Mouse (Mus musculus): ENCODE results near the gene 4933402N03Rik. TPM values are rescaled to one million over a fixed set of nuclear protein-coding genes. Genes with fewer than 3 reads are reported as not detected.

Gene 4933402N03Rik
- polyA plus RNA-seq, 1 experiment from 2014 or later, result not detected

DNA sequence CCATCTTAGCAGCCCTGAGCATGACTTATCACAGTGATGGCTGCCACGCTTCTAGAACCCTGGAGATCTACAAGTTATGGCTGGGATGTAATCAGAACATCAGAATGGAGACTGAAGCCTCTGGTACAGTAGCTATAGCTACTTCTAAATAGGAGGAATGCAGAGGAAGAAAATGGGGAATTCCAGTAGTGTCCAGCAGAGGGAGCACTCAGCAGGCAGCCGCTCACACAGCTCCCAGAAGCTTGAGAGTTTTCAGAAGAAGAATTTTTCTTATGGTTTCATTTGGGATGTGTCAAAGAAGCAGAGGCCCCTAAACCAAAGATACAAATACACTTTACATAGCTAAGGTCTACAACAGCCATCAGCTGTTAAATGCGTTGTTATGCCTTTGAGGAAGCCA lies 33.6 kb downstream of the 4933402N03Rik start:
- Histone ChIP-seq H3K27ac (no peak overlapping the region), H3K36me3 (ENCODE audit: inconsistent target) (no peaks in the 10 kb centered on the region), H3K4me3 (ENCODE audit: inconsistent target) (no peak overlapping the region), H3K79me2 (ENCODE audit: inconsistent target) (no peaks in the 10 kb centered on the region)
- 36% methylated on average over 3 of the region's 3 CpGs for whole genome bisulfite sequencing (ENCODE audit: missing documents)

Other genes starting within 250 kb of the 4933402N03Rik start
- 2.5 to 13.3 TPM (median 3.4 TPM) in 3 replicates for gene Htra1, start 210.2 kb downstream of the 4933402N03Rik start, polyA plus RNA-seq (2018)
- not detected in 3 replicates for gene Dmbt1, start 114.3 kb downstream of the 4933402N03Rik start, polyA plus RNA-seq (2018)
- not detected in 3 replicates for gene 5430419D17Rik, start 28.1 kb upstream of the 4933402N03Rik start, polyA plus RNA-seq (2018)
- gene Cuzd1, start 176.0 kb upstream of the 4933402N03Rik start, polyA plus RNA-seq (2018), result not detected in 3 replicates
- not detected in 3 replicates for gene Fam24b, start 183.2 kb upstream of the 4933402N03Rik start, polyA plus RNA-seq (2018)
- gene Fam24a, start 187.6 kb upstream of the 4933402N03Rik start, polyA plus RNA-seq (2018), result not detected in 3 replicates
- 2.7 to 8.3 TPM (median 8.1 TPM) in 3 replicates for gene 2310057M21Rik, start 216.4 kb upstream of the 4933402N03Rik start, polyA plus RNA-seq (2018)
- 10.7 to 21.0 TPM (median 14.8 TPM) in 3 replicates for gene Pstk, start 224.8 kb upstream of the 4933402N03Rik start, polyA plus RNA-seq (2018)

Measured in macrophage (primary cell).